9 mouse cellular contexts compared by ENCODE assay signal in the genomic region with DNA sequence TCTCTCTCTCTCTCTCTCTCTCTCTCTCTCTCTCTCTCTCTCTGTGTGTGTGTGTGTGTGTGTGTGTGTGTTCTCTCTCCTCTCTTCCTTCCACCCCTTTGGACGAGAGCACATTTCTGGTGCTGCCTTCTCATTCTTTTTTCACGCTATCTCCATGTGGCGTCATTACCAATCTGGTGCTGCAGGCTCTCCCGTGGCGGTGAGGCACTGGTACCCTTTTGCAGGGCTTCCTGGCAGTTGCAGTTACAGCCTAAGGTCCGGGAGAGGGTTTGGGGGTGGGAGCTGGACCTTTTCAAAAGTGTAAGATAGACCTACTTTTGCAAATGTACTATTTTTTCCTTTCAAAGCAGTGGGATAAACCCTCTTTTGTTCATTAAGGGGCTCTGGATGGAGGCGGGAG. TPM values are rescaled to one million over a fixed set of nuclear protein-coding genes. Genes with fewer than 3 reads are reported as not detected.
DNase-seq lines count a peak whose midpoint lies in the region; ATAC-seq and TF ChIP-seq lines count a peak whose summit lies in the region.
"Had no signal": no experiment of that assay in that cellular context is flagged by ENCODE, and none has a peak within 500 bp of the region (broad histone marks: within the 10 kb centered on the region; RNA-seq: fewer than 3 reads in every experiment).

No protein-coding gene starts in this region.

- H3K9ac ChIP-seq in embryonic facial prominence, embryonic 11.5 days (replicated peaks; ENCODE audit: low read length): no peak overlapping the region
- H3K9ac ChIP-seq in hindbrain, postnatal 0 days (replicated peaks; ENCODE audit: low read length): peak overlapping the region; percentile 91
- peak overlapping the region; percentile 81 for H3K9ac ChIP-seq in midbrain, postnatal 0 days (replicated peaks; ENCODE audit: low read length, poor library complexity, severe bottlenecking)

- H3K9me3 ChIP-seq in embryonic facial prominence, embryonic 11.5 days (replicated peaks; ENCODE audit: control insufficient read depth, low read length): no peaks in the 10 kb centered on the region
- no peaks in the 10 kb centered on the region for H3K9me3 ChIP-seq in hindbrain, postnatal 0 days (ENCODE audit: low read length)
- H3K9me3 ChIP-seq in midbrain, postnatal 0 days (ENCODE audit: low read length): no peaks in the 10 kb centered on the region

- WGBS in embryonic facial prominence, embryonic 11.5 days: 11% methylated on average over 7 of the region's 7 CpGs
- WGBS in hindbrain, postnatal 0 days: 6% methylated on average over 7 of the region's 7 CpGs
- 8% methylated on average over 7 of the region's 7 CpGs for WGBS in midbrain, postnatal 0 days

- H3K36me3 ChIP-seq in C2C12 (ENCODE audit: control insufficient read depth, insufficient read depth): peaks cover 35% of the 10 kb centered on the region
- H3K36me3 ChIP-seq in embryonic facial prominence, embryonic 11.5 days (replicated peaks; ENCODE audit: control insufficient read depth, insufficient read depth, low read depth, low read length): no peaks in the 10 kb centered on the region
- no peaks in the 10 kb centered on the region for H3K36me3 ChIP-seq in hindbrain, postnatal 0 days (ENCODE audit: insufficient read depth, low read length)
- no peaks in the 10 kb centered on the region for H3K36me3 ChIP-seq in midbrain, postnatal 0 days (ENCODE audit: insufficient read depth, low read length)

- TF ChIP-seq CTCF in C2C12 (IDR thresholded peaks at IDR 0.05; ENCODE audit: control insufficient read depth, insufficient read depth, insufficient read length): no peak
- TF ChIP-seq CTCF in hindbrain, postnatal 0 days (IDR thresholded peaks at IDR 0.05; ENCODE audit: low read depth): peak; percentile 3; the same call in 1 of the 2 replicates
- no peak for TF ChIP-seq CTCF in midbrain, postnatal 0 days (IDR thresholded peaks at IDR 0.05)

- no peak for ATAC-seq in embryonic facial prominence, embryonic 11.5 days (replicated peaks; ENCODE audit: insufficient number of reproducible peaks, low FRiP score, low TSS enrichment, low read depth)
- ATAC-seq in hindbrain, postnatal 0 days: 0 out of 2 replicates have a peak, but pooled peaks have one; percentile 14
- ATAC-seq in midbrain, postnatal 0 days (ENCODE audit: low FRiP score): no peak

- H3K79me3 ChIP-seq in C2C12 (ENCODE audit: low read depth): peaks cover 55% of the 10 kb centered on the region

- intact Hi-C loops in left cerebral cortex, postnatal 10 days (cut with DNase I): loop anchor here (2.0 to 5.0 kb wide), 3 partner anchors 115 to 145 kb away; no protein-coding TSS in a partner anchor

- H3K79me2 ChIP-seq in C2C12 (ENCODE audit: control insufficient read depth, insufficient read depth): peaks cover 66% of the 10 kb centered on the region

- peak overlapping the region; percentile 96 for H3ac ChIP-seq in C2C12 (ENCODE audit: control insufficient read depth, insufficient read length, low read depth)

- DNase-seq in heart, adult 11 months: peak; percentile 91
- no peak for DNase-seq in heart, adult 8-10 months (ENCODE audit: low spot score)
- no peak for DNase-seq in embryonic facial prominence, embryonic 11.5 days (ENCODE audit: low spot score)
- peak; percentile 51 for DNase-seq in hindbrain, postnatal 0 days (ENCODE audit: low spot score)
- DNase-seq in midbrain, postnatal 0 days (ENCODE audit: low spot score): no peak
- DNase-seq in layer of hippocampus, adult 9-10 months (ENCODE audit: low spot score): no peak
- DNase-seq in left cerebral cortex, postnatal 10 days (ENCODE audit: extremely low spot score in 1 of 2, low spot score in 2 of 2): no peak

- peak overlapping the region; percentile 97 for H3K4me3 ChIP-seq in C2C12 (ENCODE audit: insufficient read depth, poor library complexity, severe bottlenecking)
- peak overlapping the region; percentile 75 for H3K4me3 ChIP-seq in embryonic facial prominence, embryonic 11.5 days (ENCODE audit: low read depth, low read length)
- peak overlapping the region; percentile 89 for H3K4me3 ChIP-seq in hindbrain, postnatal 0 days (ENCODE audit: low read length)
- H3K4me3 ChIP-seq in midbrain, postnatal 0 days (ENCODE audit: low read depth, low read length): peak overlapping the region; percentile 81

- H3K27me3 ChIP-seq in C2C12 (ENCODE audit: control insufficient read depth, insufficient read depth, insufficient read length): no peaks in the 10 kb centered on the region
- no peaks in the 10 kb centered on the region; the same call in 1 of the 2 replicates for H3K27me3 ChIP-seq in embryonic facial prominence, embryonic 11.5 days (ENCODE audit: control insufficient read depth, insufficient read depth, low read length)
- H3K27me3 ChIP-seq in hindbrain, postnatal 0 days (ENCODE audit: insufficient read depth, low read length): no peaks in the 10 kb centered on the region
- no peaks in the 10 kb centered on the region for H3K27me3 ChIP-seq in midbrain, postnatal 0 days (ENCODE audit: insufficient read depth, low read length)
- H3K27me3 ChIP-seq: Patski had no signal

- peak overlapping the region; percentile 89 for H3K4me2 ChIP-seq in embryonic facial prominence, embryonic 11.5 days (ENCODE audit: low read depth, low read length)
- peak overlapping the region; percentile 79 for H3K4me2 ChIP-seq in hindbrain, postnatal 0 days (ENCODE audit: low read depth, low read length)
- peak overlapping the region; percentile 67 for H3K4me2 ChIP-seq in midbrain, postnatal 0 days (ENCODE audit: low read depth, low read length, poor library complexity, severe bottlenecking)

- no peak overlapping the region for H3K27ac ChIP-seq in embryonic facial prominence, embryonic 11.5 days (replicated peaks; ENCODE audit: low read depth, low read length)
- 0 out of 2 replicates have a peak overlapping the region, but pooled peaks have one; percentile 96 for H3K27ac ChIP-seq in hindbrain, postnatal 0 days
- peak overlapping the region; percentile 18; the same call in 1 of the 2 replicates for H3K27ac ChIP-seq in midbrain, postnatal 0 days (ENCODE audit: low read depth, low read length)

- no peaks in the 10 kb centered on the region for H3K4me1 ChIP-seq in embryonic facial prominence, embryonic 11.5 days (ENCODE audit: control insufficient read depth, insufficient read depth, low read length)
- H3K4me1 ChIP-seq in hindbrain, postnatal 0 days (ENCODE audit: insufficient read depth, low read length): peaks cover 12% of the 10 kb centered on the region
- H3K4me1 ChIP-seq in midbrain, postnatal 0 days (ENCODE audit: insufficient read depth, low read length): peaks cover 8% of the 10 kb centered on the region; the same call in 1 of the 2 replicates

TF ChIP-seq in C2C12, 6 proteins besides CTCF, POLR2A, EP300 and RAD21:
- peak; percentile 47 for TF ChIP-seq MAX (IDR thresholded peaks at IDR 0.05)
- no peak for TF ChIP-seq FOSL1 (IDR thresholded peaks at IDR 0.05; ENCODE audit: insufficient read depth, low read length, poor library complexity, severe bottlenecking)

RNA-seq across cellular contexts. Expression of a gene that starts 1.2 kb away (rescaled TPM):
- 100 to 1,000 TPM; 216 to 229 (median 226) TPM for total RNA-seq in heart, adult 8-10 months (2022)
- 292 TPM for polyA plus RNA-seq in C2C12 (2012; fragmentation: generic; extraction: Trizol)
- 8.1 and 8.5 TPM in 2 replicates for polyA plus RNA-seq in embryonic facial prominence, embryonic 11.5 days (2014; fragmentation: Nextera tagmentation; extraction: Ambion mirVana)
- 28.8 and 31.1 TPM in 2 replicates for total RNA-seq in hindbrain, postnatal 0 days (2014; rRNA removed)
- 18.1 and 19.6 TPM in 2 replicates for polyA plus RNA-seq in hindbrain, postnatal 0 days (2015; fragmentation: Nextera tagmentation; extraction: Ambion mirVana)
- total RNA-seq in midbrain, postnatal 0 days (2014; rRNA removed): 24.1 and 28.4 TPM in 2 replicates
- polyA plus RNA-seq in midbrain, postnatal 0 days (2015; fragmentation: Nextera tagmentation; extraction: Ambion mirVana): 15.7 and 15.8 TPM in 2 replicates
- total RNA-seq in left cerebral cortex, postnatal 10 days (2021): 100 to 1,000 TPM; 165 to 172 TPM

Comparison
In these comparisons a context has a peak if more than half of its experiments do, and no peak if none do; other contexts are left out.
1. DNase-seq: peak in heart, adult 11 months (single experiment) and hindbrain, postnatal 0 days (single experiment); none in heart, adult 8-10 months (single experiment), embryonic facial prominence, embryonic 11.5 days (single experiment), midbrain, postnatal 0 days (single experiment), layer of hippocampus, adult 9-10 months (single experiment) and left cerebral cortex, postnatal 10 days (0 of 2).
2. Peak in every context shown above with its lines, with median percentiles within 50 percentile points of each other: H3K4me3 ChIP-seq and H3K4me2 ChIP-seq.